Mouse (Mus musculus): ENCODE measurements around the gene Serp1.

DNA sequence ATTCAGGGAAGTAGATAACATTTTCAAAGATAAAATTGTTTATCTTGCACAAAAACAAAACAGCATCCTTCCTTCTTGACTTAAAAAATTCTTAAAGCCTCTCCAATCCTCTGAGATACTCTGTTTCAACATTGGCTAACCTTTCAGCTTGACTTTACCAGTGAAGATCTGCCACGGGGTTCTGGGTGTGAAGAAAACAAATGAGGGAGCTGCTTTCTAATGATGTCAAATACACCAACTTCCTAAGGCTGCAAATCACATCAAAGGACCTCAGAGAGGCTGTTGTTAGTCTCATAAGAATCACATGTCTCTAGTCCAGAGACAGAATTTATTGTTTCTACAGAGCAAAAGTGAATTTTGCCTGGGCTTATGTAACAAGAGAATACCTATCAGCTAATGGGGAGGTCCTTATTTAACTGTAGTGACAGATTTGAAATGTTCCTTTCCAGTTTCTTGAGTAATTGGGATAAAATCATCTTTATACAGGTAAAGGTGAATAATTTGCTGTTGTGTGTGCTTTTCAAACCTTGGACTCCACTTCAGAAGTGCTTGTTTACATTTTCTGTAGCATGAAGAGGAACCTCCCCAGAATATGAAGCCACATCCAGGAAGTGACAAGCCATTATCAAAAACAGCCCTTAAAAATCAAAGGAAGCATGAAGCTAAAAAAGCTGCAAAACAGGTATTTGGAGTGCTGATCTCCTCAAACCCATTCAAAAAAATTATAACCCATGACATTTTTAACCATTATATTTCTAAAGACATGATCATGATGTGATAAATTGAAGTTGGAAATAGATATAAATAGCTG lies 26.5 kb upstream of the Serp1 start:
- no peak for TF ChIP-seq CTCF (IDR thresholded peaks at IDR 0.05; ENCODE audit: borderline replicate concordance, insufficient read depth, low read depth, low read length)
- no peak for TF ChIP-seq POLR2A (IDR thresholded peaks at IDR 0.05; ENCODE audit: borderline replicate concordance, insufficient read depth, low read length)
